20 mouse cellular contexts compared by ENCODE assay signal in the genomic region with DNA sequence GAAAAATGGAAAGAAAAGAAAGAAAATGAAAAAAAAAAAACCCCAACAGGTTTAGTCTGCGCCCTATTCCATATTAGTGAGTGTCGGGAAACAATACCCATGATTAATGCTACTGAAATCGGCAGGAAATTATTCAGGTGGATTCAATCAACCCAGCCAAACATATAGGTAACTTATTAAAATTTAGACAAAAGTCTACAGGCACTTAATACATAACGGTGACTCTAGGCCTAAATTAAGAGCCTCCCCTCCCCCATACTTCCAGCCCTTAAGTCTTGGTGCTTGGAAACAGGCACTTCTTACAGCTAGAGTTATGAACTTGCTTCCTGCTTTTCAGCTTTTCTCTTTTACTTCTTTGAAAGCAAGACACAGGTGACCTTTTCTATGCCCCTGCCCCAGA.
A peak's percentile ranks its signal among the peaks of the same experiment; 100 is the strongest.
DNase-seq lines count a peak whose midpoint lies in the region; TF ChIP-seq lines count a peak whose summit lies in the region.
"Had no signal": no experiment of that assay in that cellular context is flagged by ENCODE, and none has a peak within 500 bp of the region (broad histone marks: within the 10 kb centered on the region; RNA-seq: fewer than 3 reads in every experiment).

No protein-coding gene starts in this region.

- no peak overlapping the region for H3K4me3 ChIP-seq in heart, adult 2 months
- no peak overlapping the region for H3K4me3 ChIP-seq in left cerebral cortex, adult 2 months
- H3K4me3 ChIP-seq: embryonic facial prominence, embryonic 12.5 days; forebrain, embryonic 15.5 days; heart, embryonic 12.5 days; hindbrain, embryonic 15.5 days had no signal

- peaks cover 4% of the 10 kb centered on the region; the same call in 1 of the 2 replicates for H3K4me1 ChIP-seq in heart, adult 2 months (ENCODE audit: control insufficient read depth, insufficient read depth, low read length)
- H3K4me1 ChIP-seq: embryonic facial prominence, embryonic 12.5 days; forebrain, embryonic 15.5 days; hindbrain, embryonic 15.5 days had no signal

- no peak overlapping the region for H3K9ac ChIP-seq in heart, adult 2 months (ENCODE audit: low read depth, low read length)
- H3K9ac ChIP-seq: embryonic facial prominence, embryonic 12.5 days; forebrain, embryonic 15.5 days; heart, embryonic 12.5 days; hindbrain, embryonic 15.5 days had no signal

- H3K36me3 ChIP-seq in heart, adult 2 months (ENCODE audit: control insufficient read depth, insufficient read depth, low read length) = no peaks in the 10 kb centered on the region
- H3K36me3 ChIP-seq: embryonic facial prominence, embryonic 12.5 days; forebrain, embryonic 15.5 days; G1E; heart, embryonic 12.5 days; hindbrain, embryonic 15.5 days had no signal

- no peak for TF ChIP-seq EP300 in heart, adult 2 months (IDR thresholded peaks at IDR 0.05; ENCODE audit: insufficient read depth, low read depth, low read length)

- no peak for TF ChIP-seq POLR2A in heart, adult 2 months (IDR thresholded peaks at IDR 0.05; ENCODE audit: insufficient read depth, low read depth, low read length)

- TF ChIP-seq CTCF in heart, adult 2 months (IDR thresholded peaks at IDR 0.05) = no peak
- no peak for TF ChIP-seq CTCF in left cerebral cortex, adult 2 months (IDR thresholded peaks at IDR 0.05)

- peak; percentile 37 for DNase-seq in embryo, embryonic 10.5 days (ENCODE audit: low spot score)
- DNase-seq in embryo, embryonic 10 days (ENCODE audit: low spot score) = no peak
- DNase-seq in heart, adult 2 months = no peak
- DNase-seq in heart, adult 8-10 months (ENCODE audit: low spot score) = no peak
- DNase-seq in hindlimb bud, embryonic 11.5 days (ENCODE audit: extremely low spot score, low read depth, low spot score) = peak; percentile 53
- DNase-seq in left cerebral cortex, adult 9 months (ENCODE audit: low spot score in 2 of 2) = no peak
- no peak for DNase-seq in left cerebral cortex, adult 2 months (ENCODE audit: extremely low spot score in 1 of 2, low spot score in 2 of 2)
- DNase-seq: adrenal gland, adult 8-10 months; adrenal gland, postnatal 36 days; B cell, adult 2 months; cerebellum, adult 11 months; cerebellum, adult 9-10 months; cerebellum, postnatal 25 days; gastrocnemius, postnatal 14 days; heart, postnatal 36 days had no signal

- intact Hi-C loops in heart, adult 2 months (cut with DNase I) = no loop called here
- intact Hi-C loops in left cerebral cortex, adult 2 months (cut with DNase I) = no loop called here

- 87% methylated on average over 4 of the region's 4 CpGs for WGBS in heart, adult 2 months

- no peaks in the 10 kb centered on the region for H3K79me2 ChIP-seq in heart, adult 2 months (replicated peaks; ENCODE audit: control insufficient read depth, insufficient read depth, low read length)

- no peaks in the 10 kb centered on the region for H3K27me3 ChIP-seq in heart, adult 2 months (ENCODE audit: control insufficient read depth, insufficient read depth, low read length)
- H3K27me3 ChIP-seq: embryonic facial prominence, embryonic 12.5 days; forebrain, embryonic 15.5 days; heart, embryonic 12.5 days; hindbrain, embryonic 15.5 days had no signal

- peak overlapping the region; percentile 27; the same call in 1 of the 2 replicates for H3K27ac ChIP-seq in heart, adult 2 months
- no peak overlapping the region for H3K27ac ChIP-seq in left cerebral cortex, adult 2 months
- H3K27ac ChIP-seq: embryonic facial prominence, embryonic 12.5 days; forebrain, embryonic 15.5 days; hindbrain, embryonic 15.5 days had no signal

Comparison
In these comparisons a context has a peak if more than half of its experiments do, and no peak if none do; other contexts are left out.
1. DNase-seq: peak in embryo, embryonic 10.5 days (single experiment) and hindlimb bud, embryonic 11.5 days (single experiment); none in embryo, embryonic 10 days (single experiment), heart, adult 2 months (0 of 2), heart, adult 8-10 months (single experiment), left cerebral cortex, adult 9 months (0 of 2) and left cerebral cortex, adult 2 months (0 of 2).